8 mouse cellular contexts compared by ENCODE assay signal in genomic region chr7:3412036-3412435, GRCm38 (mm10). TPM values are rescaled to one million over a fixed set of nuclear protein-coding genes. Genes with fewer than 3 reads are reported as not detected.
DNase-seq lines count a peak whose midpoint lies in the region; ATAC-seq and TF ChIP-seq lines count a peak whose summit lies in the region.

No protein-coding gene starts in this region.

- H3K4me2 ChIP-seq in neural tube, embryonic 13.5 days = peak overlapping the region; percentile 86

- peaks cover 18% of the 10 kb centered on the region for H3K4me1 ChIP-seq in testis, adult 2 months (ENCODE audit: control insufficient read depth, insufficient read depth, low read length)
- H3K4me1 ChIP-seq in embryonic fibroblast, embryonic 13.5 days (ENCODE audit: control insufficient read depth, insufficient read depth, low read length) = no peaks in the 10 kb centered on the region
- peaks cover 32% of the 10 kb centered on the region for H3K4me1 ChIP-seq in neural tube, embryonic 13.5 days (replicated peaks)

- intact Hi-C loops in left cerebral cortex, postnatal 4 days (cut with DNase I) = no loop called here

- DNase-seq in adrenal gland, adult 18-20 months (ENCODE audit: low spot score in 2 of 2) = peak; percentile 38 to 47
- no peak for DNase-seq in adrenal gland, adult 8-10 months
- no peak for DNase-seq in testis, postnatal 14 days (ENCODE audit: low spot score)
- peak; percentile 42 for DNase-seq in left cerebral cortex, postnatal 4 days

- WGBS in neural tube, embryonic 13.5 days = 2% methylated on average over 20 of the region's 20 CpGs

- no peak for TF ChIP-seq CTCF in testis, adult 2 months (IDR thresholded peaks at IDR 0.05; ENCODE audit: control insufficient read depth, insufficient read depth, insufficient replicate concordance, low read depth, low read length)
- no peak for TF ChIP-seq CTCF in embryonic fibroblast, embryonic 13.5 days (IDR thresholded peaks at IDR 0.05; ENCODE audit: borderline replicate concordance, insufficient read depth, low read length)

- H3K4me3 ChIP-seq in testis, adult 2 months (ENCODE audit: control insufficient read depth, low read depth, low read length) = peak overlapping the region; percentile 71
- peak overlapping the region; percentile 30 for H3K4me3 ChIP-seq in embryonic fibroblast, embryonic 13.5 days (ENCODE audit: insufficient read depth, low read length)
- H3K4me3 ChIP-seq in neural tube, embryonic 13.5 days = peak overlapping the region; percentile 39

- TF ChIP-seq POLR2A in testis, adult 2 months (IDR thresholded peaks at IDR 0.05; ENCODE audit: control insufficient read depth, low read depth, low read length) = no peak
- no peak for TF ChIP-seq POLR2A in embryonic fibroblast, embryonic 13.5 days (IDR thresholded peaks at IDR 0.05; ENCODE audit: low read depth, low read length)

- no peaks in the 10 kb centered on the region for H3K27me3 ChIP-seq in testis, adult 2 months (ENCODE audit: control insufficient read depth, insufficient read depth, low read length)
- peaks cover 73% of the 10 kb centered on the region for H3K27me3 ChIP-seq in neural tube, embryonic 13.5 days

- H3K9ac ChIP-seq in neural tube, embryonic 13.5 days = peak overlapping the region; percentile 60

- no peak overlapping the region for H3K27ac ChIP-seq in testis, adult 2 months (ENCODE audit: control insufficient read depth, insufficient read depth, low read depth, low read length)
- H3K27ac ChIP-seq in embryonic fibroblast, embryonic 13.5 days (ENCODE audit: insufficient read depth, low read length) = no peak overlapping the region
- H3K27ac ChIP-seq in neural tube, embryonic 13.5 days (replicated peaks) = no peak overlapping the region

- no peaks in the 10 kb centered on the region for H3K36me3 ChIP-seq in testis, adult 2 months (ENCODE audit: control insufficient read depth, insufficient read depth, low read length)
- no peaks in the 10 kb centered on the region for H3K36me3 ChIP-seq in neural tube, embryonic 13.5 days

- no peak for ATAC-seq in neural tube, embryonic 13.5 days (ENCODE audit: low read depth)
- no peak for ATAC-seq in inflammation-experienced regulatory T-cells, adult 6 months

- no peaks in the 10 kb centered on the region for H3K9me3 ChIP-seq in neural tube, embryonic 13.5 days

RNA-seq across cellular contexts. Expression of gene Cacng6, which starts 12.0 kb away (rescaled TPM):
- not detected for total RNA-seq in adrenal gland, adult 18-20 months (2021)
- under 1 TPM in 2 of 4 experiments, not detected in 2; 0.34 to 0.78 TPM for total RNA-seq in adrenal gland, adult 8-10 months (2022)
- polyA plus RNA-seq in testis, adult 2 months (2012; rRNA removed) = 0.05 and 0.11 TPM in 2 replicates
- not detected in 2 replicates for polyA plus RNA-seq in embryonic fibroblast, embryonic 13.5 days (2011; ENCODE audit: insufficient read length, low read depth, missing spikeins)
- total RNA-seq in left cerebral cortex, postnatal 4 days (2021) = 1 to 10 TPM in 1 of 2 experiments, under 1 TPM in 1; 0.91 to 1.2 TPM
- polyA plus RNA-seq in neural tube, embryonic 13.5 days (2015; fragmentation: Nextera tagmentation; extraction: Ambion mirVana) = 0.10 and 0.69 TPM in 2 replicates
- not detected for polyA plus RNA-seq in inflammation-experienced regulatory T-cells, adult 6 months (2017; shearing (Covaris generic))

RNA-seq across cellular contexts. Expression of gene Cacng8, which starts 21.6 kb away (rescaled TPM):
- 1 to 10 TPM; 1.7 to 3.5 TPM for total RNA-seq in adrenal gland, adult 18-20 months (2021)
- total RNA-seq in adrenal gland, adult 8-10 months (2022) = 10 to 100 TPM in 2 of 4 experiments, 1 to 10 TPM in 2; 4.4 to 12.2 (median 7.4) TPM
- polyA plus RNA-seq in testis, adult 2 months (2012; rRNA removed) = 10.9 and 13.1 TPM in 2 replicates
- 3.7 and 4.1 TPM in 2 replicates for polyA plus RNA-seq in embryonic fibroblast, embryonic 13.5 days (2011; ENCODE audit: insufficient read length, low read depth, missing spikeins)
- 100 to 1,000 TPM; 102 to 111 TPM for total RNA-seq in left cerebral cortex, postnatal 4 days (2021)
- 12.1 and 12.8 TPM in 2 replicates for polyA plus RNA-seq in neural tube, embryonic 13.5 days (2015; fragmentation: Nextera tagmentation; extraction: Ambion mirVana)
- not detected for polyA plus RNA-seq in inflammation-experienced regulatory T-cells, adult 6 months (2017; shearing (Covaris generic))

Comparison
In these comparisons a context has a peak if more than half of its experiments do, and no peak if none do; other contexts are left out.
1. DNase-seq: peak in adrenal gland, adult 18-20 months (2 of 2) and left cerebral cortex, postnatal 4 days (single experiment); none in adrenal gland, adult 8-10 months (single experiment) and testis, postnatal 14 days (single experiment).
2. Peak in every context shown above with its lines, with median percentiles within 50 percentile points of each other: H3K4me3 ChIP-seq.